Mouse (Mus musculus): Measurements from ENCODE around the gene Lce3e.

Gene Lce3e

GRCm38 (mm10) chr3:92966761-92967160 lies at the start of gene Lce3e:
Lce3e (plus strand) TSS chr3:92967061.
- in situ Hi-C loops (cut with MboI; ENCODE audit: low pct_unique_long_range_greater_than_20kb in 1 of 2, low sequenced_read_pairs in 2 of 2, unreplicated experiment in 1 of 2) = no loop called here

DNA sequence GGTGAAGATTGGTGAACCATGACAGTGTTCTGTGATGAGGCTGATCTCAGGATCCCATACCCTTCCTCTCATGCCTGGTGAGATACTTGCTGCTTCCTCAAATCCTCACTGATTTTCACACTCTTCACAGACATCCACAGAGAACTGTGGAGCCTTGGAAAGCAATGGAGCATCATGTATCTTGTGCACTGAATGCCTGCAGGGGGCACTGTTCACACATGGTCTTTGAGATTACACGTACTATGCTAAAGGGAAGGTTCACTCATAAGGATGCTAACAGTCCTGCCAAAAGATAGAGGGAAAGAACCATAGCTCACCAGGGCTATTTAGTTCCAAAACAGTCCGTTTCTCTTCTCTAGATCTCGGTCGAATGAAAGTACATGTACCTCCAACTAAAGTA lies 46.5 kb upstream of the Lce3e start:
- in situ Hi-C loops (cut with MboI; ENCODE audit: low pct_unique_long_range_greater_than_20kb in 1 of 2, low sequenced_read_pairs in 2 of 2, unreplicated experiment in 1 of 2) = loop anchor here in 1 of 2 experiments (25.0 kb wide), 1 partner anchor 92 kb away; the partner anchor contains the start of genes Crct1 and Lce1m

GRCm38 (mm10) chr3:92926130-92926529 lies 40.7 kb upstream of the Lce3e start, which contains the start of gene Lce3a:
Lce3a (minus strand) TSS chr3:92926230.
- in situ Hi-C loops (cut with MboI; ENCODE audit: low pct_unique_long_range_greater_than_20kb in 1 of 2, low sequenced_read_pairs in 2 of 2, unreplicated experiment in 1 of 2) = no loop called here

- in situ Hi-C loops (cut with MboI; ENCODE audit: low pct_unique_long_range_greater_than_20kb in 1 of 2, low sequenced_read_pairs in 2 of 2, unreplicated experiment in 1 of 2) = no loop called here
Measured at GRCm38 (mm10) chr3:92932679-92933078, 34.2 kb upstream of the Lce3e start, which contains the start of gene Lce3b. Lce3b (plus strand) TSS chr3:92932979.

GRCm38 (mm10) chr3:92944186-92944585 lies 22.7 kb upstream of the Lce3e start, which contains the start of gene Lce3c:
Lce3c (plus strand) TSS chr3:92944486.
- in situ Hi-C loops (cut with MboI; ENCODE audit: low pct_unique_long_range_greater_than_20kb in 1 of 2, low sequenced_read_pairs in 2 of 2, unreplicated experiment in 1 of 2) = no loop called here

DNA sequence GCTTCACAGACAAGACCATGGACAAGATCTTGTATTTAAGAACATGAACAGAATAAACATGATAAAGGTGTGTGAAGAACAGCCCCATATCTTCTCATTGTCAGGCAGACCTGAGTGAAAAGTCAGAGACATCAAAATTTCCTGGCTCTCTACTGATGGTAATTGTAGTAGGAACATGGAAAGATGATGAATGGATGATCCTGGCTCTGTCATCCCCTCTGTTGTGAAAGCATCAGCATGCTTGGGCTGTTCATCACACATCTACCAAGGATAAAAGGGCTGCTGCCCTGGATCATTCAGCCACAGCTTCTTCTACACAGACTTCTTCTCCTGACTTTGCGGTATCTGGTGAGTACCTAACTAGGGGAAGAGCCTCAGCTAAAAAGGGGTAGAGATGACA lies 9.8 kb upstream of the Lce3e start, which contains the start of gene Lce3d:
TSS of gene Lce3d (plus strand) at position 301 of the 400 bp plus-strand sequence.
- in situ Hi-C loops (cut with MboI; ENCODE audit: low pct_unique_long_range_greater_than_20kb in 1 of 2, low sequenced_read_pairs in 2 of 2, unreplicated experiment in 1 of 2) = no loop called here

- in situ Hi-C loops (cut with MboI; ENCODE audit: low pct_unique_long_range_greater_than_20kb in 1 of 2, low sequenced_read_pairs in 2 of 2, unreplicated experiment in 1 of 2) = no loop called here
Measured at GRCm38 (mm10) chr3:92978484-92978883, 11.6 kb downstream of the Lce3e start.

DNA sequence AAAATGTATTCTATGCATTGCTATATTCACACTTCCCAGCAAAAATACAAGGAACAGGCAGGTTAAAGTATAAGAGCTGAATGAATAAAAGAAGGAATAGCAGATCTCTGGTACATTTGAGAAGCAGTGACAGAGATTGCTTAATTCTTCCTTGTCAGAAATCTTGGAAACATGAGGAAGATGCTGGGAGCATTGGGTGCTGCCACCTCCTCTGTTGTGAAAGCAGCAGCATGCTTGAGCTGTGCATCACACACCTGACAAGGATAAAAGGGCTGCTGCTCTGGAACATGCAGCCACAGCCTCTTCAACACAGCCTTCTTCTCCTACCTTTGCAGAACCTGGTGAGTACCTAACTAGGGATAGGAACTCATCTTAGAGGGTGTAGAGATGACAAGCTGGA lies 25.1 kb downstream of the Lce3e start, which contains the start of gene Lce3f:
TSS of gene Lce3f (plus strand) at position 301 of the 400 bp plus-strand sequence.
- in situ Hi-C loops (cut with MboI; ENCODE audit: low pct_unique_long_range_greater_than_20kb in 1 of 2, low sequenced_read_pairs in 2 of 2, unreplicated experiment in 1 of 2) = no loop called here

DNA sequence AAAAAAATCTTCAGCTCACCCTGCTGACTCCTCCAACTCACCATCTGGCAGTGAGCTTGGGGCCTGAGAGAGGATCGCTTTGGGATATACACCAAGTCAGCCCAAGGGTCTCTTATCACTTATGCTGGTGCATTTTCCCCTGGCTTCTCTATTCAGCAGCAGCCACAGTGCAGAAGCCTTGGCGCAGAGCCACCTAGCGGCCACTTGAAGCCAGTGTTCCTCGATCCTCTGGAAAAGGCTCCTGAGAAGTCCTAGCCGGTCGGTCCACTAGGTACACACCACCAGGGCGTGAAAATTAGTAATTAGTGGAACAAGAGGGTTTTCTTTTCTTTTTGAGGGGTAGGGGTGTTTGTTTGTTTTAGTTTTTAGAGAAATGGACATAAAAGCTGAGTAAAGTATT lies 31.8 kb downstream of the Lce3e start:
- in situ Hi-C loops (cut with MboI; ENCODE audit: low pct_unique_long_range_greater_than_20kb in 1 of 2, low sequenced_read_pairs in 2 of 2, unreplicated experiment in 1 of 2) = no loop called here

- in situ Hi-C loops (cut with MboI; ENCODE audit: low pct_unique_long_range_greater_than_20kb in 1 of 2, low sequenced_read_pairs in 2 of 2, unreplicated experiment in 1 of 2) = loop anchor here in 1 of 2 experiments (25.0 kb wide), 1 partner anchor 88 kb away; no protein-coding TSS in a partner anchor
Measured at GRCm38 (mm10) chr3:93000621-93001020, 33.8 kb downstream of the Lce3e start.

- in situ Hi-C loops (cut with MboI; ENCODE audit: low pct_unique_long_range_greater_than_20kb in 1 of 2, low sequenced_read_pairs in 2 of 2, unreplicated experiment in 1 of 2) = loop anchor here in 1 of 2 experiments (25.0 kb wide), 1 partner anchor 91 kb away; no protein-coding TSS in a partner anchor
Measured at GRCm38 (mm10) chr3:93002843-93003242, 36.0 kb downstream of the Lce3e start.

- in situ Hi-C loops (cut with MboI; ENCODE audit: low pct_unique_long_range_greater_than_20kb in 1 of 2, low sequenced_read_pairs in 2 of 2, unreplicated experiment in 1 of 2) = loop anchor here in 1 of 2 experiments (25.0 kb wide), 1 partner anchor 102 kb away; no protein-coding TSS in a partner anchor
Measured at GRCm38 (mm10) chr3:93014378-93014801, 47.5 kb downstream of the Lce3e start.

GRCm38 (mm10) chr3:93014871-93015270 lies 48.0 kb downstream of the Lce3e start:
- in situ Hi-C loops (cut with MboI; ENCODE audit: low pct_unique_long_range_greater_than_20kb in 1 of 2, low sequenced_read_pairs in 2 of 2, unreplicated experiment in 1 of 2) = loop anchor here in 1 of 2 experiments (25.0 kb wide), 1 partner anchor 103 kb away; no protein-coding TSS in a partner anchor

DNA sequence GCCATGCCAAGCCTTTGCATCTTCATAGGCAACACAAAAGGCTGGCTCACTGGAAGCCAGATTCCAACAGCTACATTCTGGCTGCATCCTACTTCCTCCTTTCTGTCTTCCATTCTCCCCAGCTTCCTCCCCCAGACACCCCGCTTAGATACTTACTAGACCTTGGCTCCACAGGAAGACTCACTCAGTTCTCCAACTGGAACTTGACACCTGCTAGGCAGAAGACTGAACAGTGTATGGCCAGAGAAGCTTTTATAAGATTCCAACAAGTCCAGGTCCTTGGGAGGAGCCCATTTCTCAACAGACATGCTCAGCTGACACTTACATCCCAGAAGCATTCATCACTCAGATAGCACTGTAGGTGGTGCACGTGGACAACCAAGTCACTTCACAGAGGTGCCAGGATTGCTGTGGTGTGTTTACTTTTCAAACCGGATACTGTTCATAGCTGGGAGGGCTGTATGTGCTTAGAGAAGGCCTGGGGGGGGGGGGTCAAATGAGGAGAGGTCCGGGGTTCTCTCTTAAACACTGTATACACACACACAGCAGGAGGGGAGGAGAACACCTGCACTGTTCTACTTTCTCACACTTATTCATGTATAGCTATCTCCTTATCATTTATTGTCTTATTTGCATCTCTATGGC lies 48.7 kb downstream of the Lce3e start, which contains the start of gene Crct1:
TSS of gene Crct1 (minus strand) at position 228 of the 645 bp plus-strand sequence.
- in situ Hi-C loops (cut with MboI; ENCODE audit: low pct_unique_long_range_greater_than_20kb in 1 of 2, low sequenced_read_pairs in 2 of 2, unreplicated experiment in 1 of 2) = loop anchor here in 1 of 2 experiments (25.0 kb wide), 1 partner anchor 103 kb away; no protein-coding TSS in a partner anchor
